In genomic region chr11:69415327-69415667, GRCm38 (mm10) we compare ENCODE assay signal across 8 mouse cellular contexts. TPM values are rescaled to one million over a fixed set of nuclear protein-coding genes. Genes with fewer than 3 reads are reported as not detected.
DNase-seq lines count a peak whose midpoint lies in the region; ATAC-seq lines count a peak whose summit lies in the region.

No protein-coding gene starts in this region.

- peak overlapping the region; percentile 92 for H3K9ac ChIP-seq in midbrain, embryonic 14.5 days (replicated peaks; ENCODE audit: low read length)

- H3K9me3 ChIP-seq in forebrain, embryonic 10.5 days, result no peaks in the 10 kb centered on the region
- no peaks in the 10 kb centered on the region for H3K9me3 ChIP-seq in midbrain, embryonic 14.5 days (ENCODE audit: control insufficient read depth, low read length)

- intact Hi-C loops in heart, postnatal 25 days (cut with DNase I), result no loop called here

- ATAC-seq in midbrain, embryonic 14.5 days (ENCODE audit: low FRiP score, low TSS enrichment), result peak; percentile 26

- H3K4me2 ChIP-seq in midbrain, embryonic 14.5 days (ENCODE audit: low read length), result peak overlapping the region; percentile 99

- peak; percentile 59 to 75 for DNase-seq in layer of hippocampus, postnatal 14 days (ENCODE audit: low spot score in 2 of 2)
- no peak for DNase-seq in layer of hippocampus, adult 9-11 months
- peak; percentile 89 for DNase-seq in adrenal gland, postnatal 14 days
- DNase-seq in forebrain, embryonic 10.5 days (ENCODE audit: extremely low spot score, low spot score), result peak; percentile 55
- peak; percentile 43 for DNase-seq in heart, postnatal 25 days (ENCODE audit: low spot score)
- peak; percentile 73 to 83 for DNase-seq in kidney, postnatal 4 days
- peak; percentile 82 for DNase-seq in midbrain, embryonic 14.5 days
- no peak for DNase-seq in c-Kit-positive CD71-positive TER-119-positive erythroid progenitor cells, embryonic 14.5 days (ENCODE audit: low spot score)

- peaks cover 28% of the 10 kb centered on the region for H3K36me3 ChIP-seq in forebrain, embryonic 10.5 days (replicated peaks)
- H3K36me3 ChIP-seq in midbrain, embryonic 14.5 days (ENCODE audit: control insufficient read depth, insufficient read depth, low read length), result peaks cover 16% of the 10 kb centered on the region

- 0% methylated on average over 3 of the region's 3 CpGs for WGBS in forebrain, embryonic 10.5 days
- WGBS in midbrain, embryonic 14.5 days, result 1% methylated on average over 3 of the region's 3 CpGs

- peaks cover 100% of the 10 kb centered on the region for H3K4me1 ChIP-seq in forebrain, embryonic 10.5 days
- H3K4me1 ChIP-seq in midbrain, embryonic 14.5 days (ENCODE audit: control insufficient read depth, insufficient read depth, low read length), result peaks cover 62% of the 10 kb centered on the region

- peak overlapping the region; percentile 99 for H3K27ac ChIP-seq in forebrain, embryonic 10.5 days
- H3K27ac ChIP-seq in midbrain, embryonic 14.5 days (replicated peaks; ENCODE audit: low read depth, low read length), result peak overlapping the region; percentile 100

- H3K4me3 ChIP-seq in forebrain, embryonic 10.5 days, result peak overlapping the region; percentile 79
- peak overlapping the region; percentile 62 for H3K4me3 ChIP-seq in midbrain, embryonic 14.5 days (replicated peaks; ENCODE audit: low read depth, low read length)

- 0 out of 2 replicates have a peak, but pooled peaks cover 3% of the 10 kb centered on the region for H3K27me3 ChIP-seq in forebrain, embryonic 10.5 days (ENCODE audit: poor library complexity, severe bottlenecking)
- no peaks in the 10 kb centered on the region for H3K27me3 ChIP-seq in midbrain, embryonic 14.5 days (ENCODE audit: control insufficient read depth, insufficient read depth, low read length)

RNA-seq across cellular contexts. Expression of gene Kdm6b, which starts 1.8 kb away (rescaled TPM):
- 10 to 100 TPM; 41.7 to 42.8 TPM for total RNA-seq in layer of hippocampus, postnatal 14 days (2021)
- 53.7 and 61.3 TPM in 2 replicates for total RNA-seq in adrenal gland, postnatal 14 days (2021)
- polyA plus RNA-seq in forebrain, embryonic 10.5 days (2016; fragmentation: Nextera tagmentation; extraction: Ambion mirVana), result 31.7 TPM in 2 replicates
- total RNA-seq in heart, postnatal 25 days (2021), result 10 to 100 TPM; 25.6 to 30.3 TPM
- polyA plus RNA-seq in midbrain, embryonic 14.5 days (2014; fragmentation: Nextera tagmentation; extraction: Ambion mirVana), result 41.1 and 41.2 TPM in 2 replicates

RNA-seq across cellular contexts. Expression of gene Tmem88, which starts 17.3 kb away (rescaled TPM):
- 1 to 10 TPM; 2.1 to 2.3 TPM for total RNA-seq in layer of hippocampus, postnatal 14 days (2021)
- total RNA-seq in adrenal gland, postnatal 14 days (2021), result 29.5 and 30.2 TPM in 2 replicates
- 23.3 and 23.4 TPM in 2 replicates for polyA plus RNA-seq in forebrain, embryonic 10.5 days (2016; fragmentation: Nextera tagmentation; extraction: Ambion mirVana)
- 10 to 100 TPM; 22.5 to 23.7 TPM for total RNA-seq in heart, postnatal 25 days (2021)
- 2.6 and 4.9 TPM in 2 replicates for polyA plus RNA-seq in midbrain, embryonic 14.5 days (2014; fragmentation: Nextera tagmentation; extraction: Ambion mirVana)

RNA-seq across cellular contexts. Expression of gene Cyb5d1, which starts 19.9 kb away (rescaled TPM):
- 10 to 100 TPM; 36.0 to 39.7 TPM for total RNA-seq in layer of hippocampus, postnatal 14 days (2021)
- 34.2 and 42.6 TPM in 2 replicates for total RNA-seq in adrenal gland, postnatal 14 days (2021)
- 47.3 and 54.6 TPM in 2 replicates for polyA plus RNA-seq in forebrain, embryonic 10.5 days (2016; fragmentation: Nextera tagmentation; extraction: Ambion mirVana)
- total RNA-seq in heart, postnatal 25 days (2021), result 10 to 100 TPM; 26.1 to 29.3 TPM
- polyA plus RNA-seq in midbrain, embryonic 14.5 days (2014; fragmentation: Nextera tagmentation; extraction: Ambion mirVana), result 17.0 and 24.8 TPM in 2 replicates

RNA-seq across cellular contexts. Expression of gene Naa38, which starts 20.0 kb away (rescaled TPM):
- total RNA-seq in layer of hippocampus, postnatal 14 days (2021), result 100 to 1,000 TPM in 1 of 2 experiments, 10 to 100 TPM in 1; 99.3 to 111 TPM
- total RNA-seq in adrenal gland, postnatal 14 days (2021), result 124 and 137 TPM in 2 replicates
- 131 and 136 TPM in 2 replicates for polyA plus RNA-seq in forebrain, embryonic 10.5 days (2016; fragmentation: Nextera tagmentation; extraction: Ambion mirVana)
- 10 to 100 TPM; 97.5 to 99.2 TPM for total RNA-seq in heart, postnatal 25 days (2021)
- polyA plus RNA-seq in midbrain, embryonic 14.5 days (2014; fragmentation: Nextera tagmentation; extraction: Ambion mirVana), result 97.6 and 123 TPM in 2 replicates

RNA-seq across cellular contexts. Expression of gene Chd3, which starts 46.1 kb away (rescaled TPM):
- total RNA-seq in layer of hippocampus, postnatal 14 days (2021), result 100 to 1,000 TPM; 519 to 534 TPM
- total RNA-seq in adrenal gland, postnatal 14 days (2021), result 109 and 118 TPM in 2 replicates
- polyA plus RNA-seq in forebrain, embryonic 10.5 days (2016; fragmentation: Nextera tagmentation; extraction: Ambion mirVana), result 40.7 and 44.9 TPM in 2 replicates
- 10 to 100 TPM; 26.4 to 27.9 TPM for total RNA-seq in heart, postnatal 25 days (2021)
- polyA plus RNA-seq in midbrain, embryonic 14.5 days (2014; fragmentation: Nextera tagmentation; extraction: Ambion mirVana), result 77.5 and 80.8 TPM in 2 replicates

Comparison
In these comparisons a context has a peak if more than half of its experiments do, and no peak if none do; other contexts are left out.
1. DNase-seq: peak in layer of hippocampus, postnatal 14 days (2 of 2), adrenal gland, postnatal 14 days (single experiment), forebrain, embryonic 10.5 days (single experiment), heart, postnatal 25 days (single experiment), kidney, postnatal 4 days (2 of 2) and midbrain, embryonic 14.5 days (single experiment); none in layer of hippocampus, adult 9-11 months (single experiment) and c-Kit-positive CD71-positive TER-119-positive erythroid progenitor cells, embryonic 14.5 days (single experiment).